ENCODE assay signal across 7 mouse cellular contexts in genomic region chr10:83785003-83785402, GRCm38 (mm10).
DNase-seq lines count a peak whose midpoint lies in the region; ATAC-seq and TF ChIP-seq lines count a peak whose summit lies in the region.

No protein-coding gene starts in this region.

- dilution Hi-C loops in CH12.LX (cut with MboI; ENCODE audit: extremely low pct_ligation_motif_present, extremely low pct_unique_long_range_greater_than_20kb, low sequenced_read_pairs): no loop called here

- H3K9ac ChIP-seq in CH12.LX (ENCODE audit: insufficient read depth, low read depth): no peak overlapping the region

- no peaks in the 10 kb centered on the region for H3K79me2 ChIP-seq in CH12.LX (replicated peaks; ENCODE audit: control insufficient read depth, extremely low read depth, insufficient read depth, poor library complexity, severe bottlenecking)

- H3K4me2 ChIP-seq in CH12.LX (ENCODE audit: insufficient read depth, low read depth, poor library complexity, severe bottlenecking): no peak overlapping the region

- TF ChIP-seq CTCF in kidney, adult 2 months (conservative IDR thresholded peaks at IDR 0.05; ENCODE audit: insufficient read depth, insufficient read length, low read depth, low read length): peak; percentile 52; the same call in 1 of the 2 replicates
- TF ChIP-seq CTCF in CH12.LX (conservative IDR thresholded peaks at IDR 0.05 in 1 of 2, IDR thresholded peaks at IDR 0.05 in 1 of 2; ENCODE audit: low read depth in 2 of 2, low read length in 2 of 2): peak; percentile 64 to 94

- no peaks in the 10 kb centered on the region for H3K4me1 ChIP-seq in kidney, adult 2 months (ENCODE audit: control insufficient read depth, insufficient read depth, low read length)
- H3K4me1 ChIP-seq in CH12.LX (ENCODE audit: control insufficient read depth in 1 of 2, insufficient read depth in 2 of 2): no peaks in the 10 kb centered on the region

- H3K36me3 ChIP-seq in kidney, adult 2 months (ENCODE audit: control insufficient read depth, insufficient read depth, low read length): no peaks in the 10 kb centered on the region
- no peaks in the 10 kb centered on the region for H3K36me3 ChIP-seq in CH12.LX (replicated peaks in 1 of 2; ENCODE audit: control insufficient read depth in 1 of 2, insufficient read depth in 1 of 2, low read length in 1 of 2)

- H3K27ac ChIP-seq in kidney, adult 2 months (ENCODE audit: insufficient read depth, low read depth, low read length): no peak overlapping the region
- no peak overlapping the region for H3K27ac ChIP-seq in CH12.LX (ENCODE audit: insufficient read depth, low read depth)

- ATAC-seq in frontal cortex, adult (ENCODE audit: low TSS enrichment): peak; percentile 44

- TF ChIP-seq POLR2A in kidney, adult 2 months (IDR thresholded peaks at IDR 0.05; ENCODE audit: low read depth, low read length): no peak
- TF ChIP-seq POLR2A in CH12.LX (IDR thresholded peaks at IDR 0.05; ENCODE audit: low read depth, low read length): no peak

- H3K4me3 ChIP-seq in kidney, adult 2 months (ENCODE audit: insufficient read depth, low read depth, low read length): no peak overlapping the region
- H3K4me3 ChIP-seq in CH12.LX (replicated peaks in 1 of 3; ENCODE audit: low read depth in 2 of 3, low read length in 2 of 3, poor library complexity in 1 of 3): no peak overlapping the region

- TF ChIP-seq EP300 in CH12.LX (IDR thresholded peaks at IDR 0.05; ENCODE audit: low read length): no peak

- H3K9me3 ChIP-seq in CH12.LX (replicated peaks; ENCODE audit: low read length): peaks cover 2% of the 10 kb centered on the region

- WGBS in kidney, adult 2 months: 39% methylated on average over 5 of the region's 5 CpGs

- no peaks in the 10 kb centered on the region for H3K27me3 ChIP-seq in kidney, adult 2 months (replicated peaks; ENCODE audit: control insufficient read depth, insufficient read depth, low read length)
- no peaks in the 10 kb centered on the region for H3K27me3 ChIP-seq in CH12.LX (replicated peaks)

- in situ Hi-C loops in CH12.LX (cut with MboI; ENCODE audit: low pct_ligation_motif_present, low pct_unique_long_range_greater_than_20kb, low sequenced_read_pairs): no loop called here

- DNase-seq in kidney, adult 2 months: no peak
- no peak for DNase-seq in kidney, postnatal 14 days
- DNase-seq in CH12.LX (ENCODE audit: extremely low read depth) (peak; percentile 37), MEL-GATA-1-ER (ENCODE audit: extremely low read depth, low read depth) (peak; percentile 19)
- DNase-seq in lung, postnatal 25 days (ENCODE audit: low spot score): peak; percentile 14
- no peak for DNase-seq in urinary bladder, adult 18-20 months (ENCODE audit: low spot score in 2 of 2)

- TF ChIP-seq RAD21 in CH12.LX (IDR thresholded peaks at IDR 0.05; ENCODE audit: low read depth, low read length): peak; percentile 54

TF ChIP-seq in CH12.LX, 34 proteins besides CTCF, POLR2A, EP300 and RAD21:
- TF ChIP-seq SMC3 (IDR thresholded peaks at IDR 0.05; ENCODE audit: low read depth, low read length) (peak; percentile 32), GABPA (IDR thresholded peaks at IDR 0.05; ENCODE audit: insufficient replicate concordance, low read depth, low read length) (no peak)

Comparison
In these comparisons a context has a peak if more than half of its experiments do, and no peak if none do; other contexts are left out.
1. DNase-seq: peak in CH12.LX (single experiment), MEL-GATA-1-ER (single experiment) and lung, postnatal 25 days (single experiment); none in kidney, adult 2 months (single experiment), kidney, postnatal 14 days (single experiment) and urinary bladder, adult 18-20 months (0 of 2).